Mouse (Mus musculus): ENCODE measurements around the gene Araf. TPM values are rescaled to one million over a fixed set of nuclear protein-coding genes. Genes with fewer than 3 reads are reported as not detected.

The Araf gene
- polyA plus RNA-seq, 1 experiment from 2014 or later = 116 TPM

GRCm38 (mm10) chrX:20861453-20862104 lies 64.0 kb downstream of the Araf start:
- Histone ChIP-seq H3K9me3 (no peaks in the 10 kb centered on the region), H3K4me1 (peaks cover 8% of the 10 kb centered on the region), H3K27ac (no peak overlapping the region), H3K4me3 (no peak overlapping the region), H3K27me3 (no peaks in the 10 kb centered on the region), H3K9ac (no peak overlapping the region), H3K36me3 (peaks cover 21% of the 10 kb centered on the region), H3K4me2 (replicated peaks) (no peak overlapping the region)
- WGBS = 42% methylated on average over 5 of the region's 5 CpGs
- no peak for ATAC-seq (ENCODE audit: low FRiP score, low read depth)

GRCm38 (mm10) chrX:20862105-20863065 lies 64.8 kb downstream of the Araf start:
- peak; percentile 21; the same call in 1 of the 2 replicates for ATAC-seq (ENCODE audit: low FRiP score, low read depth)
- H3K4me2 ChIP-seq (replicated peaks) = 0 out of 2 replicates have a peak overlapping the region, but pooled peaks have one; percentile 27
- no peaks in the 10 kb centered on the region for H3K27me3 ChIP-seq
- H3K9me3 ChIP-seq = no peaks in the 10 kb centered on the region
- no peak overlapping the region for H3K27ac ChIP-seq
- no peak overlapping the region for H3K9ac ChIP-seq
- H3K4me1 ChIP-seq = peaks cover 8% of the 10 kb centered on the region
- WGBS = 42% methylated on average over 25 of the region's 29 CpGs
- peaks cover 14% of the 10 kb centered on the region for H3K36me3 ChIP-seq
- H3K4me3 ChIP-seq = no peak overlapping the region

- peaks cover 3% of the 10 kb centered on the region; the same call in 1 of the 2 replicates for H3K36me3 ChIP-seq
- 86% methylated on average over 9 of the region's 9 CpGs for WGBS
- peaks cover 8% of the 10 kb centered on the region for H3K4me1 ChIP-seq
- H3K9ac ChIP-seq = no peak overlapping the region
- H3K4me3 ChIP-seq = no peak overlapping the region
- H3K9me3 ChIP-seq = no peaks in the 10 kb centered on the region
- no peaks in the 10 kb centered on the region for H3K27me3 ChIP-seq
- ATAC-seq (ENCODE audit: low FRiP score, low read depth) = no peak
- H3K4me2 ChIP-seq (replicated peaks) = no peak overlapping the region
- no peak overlapping the region for H3K27ac ChIP-seq
Measured at GRCm38 (mm10) chrX:20863161-20864101, 65.8 kb downstream of the Araf start.

DNA sequence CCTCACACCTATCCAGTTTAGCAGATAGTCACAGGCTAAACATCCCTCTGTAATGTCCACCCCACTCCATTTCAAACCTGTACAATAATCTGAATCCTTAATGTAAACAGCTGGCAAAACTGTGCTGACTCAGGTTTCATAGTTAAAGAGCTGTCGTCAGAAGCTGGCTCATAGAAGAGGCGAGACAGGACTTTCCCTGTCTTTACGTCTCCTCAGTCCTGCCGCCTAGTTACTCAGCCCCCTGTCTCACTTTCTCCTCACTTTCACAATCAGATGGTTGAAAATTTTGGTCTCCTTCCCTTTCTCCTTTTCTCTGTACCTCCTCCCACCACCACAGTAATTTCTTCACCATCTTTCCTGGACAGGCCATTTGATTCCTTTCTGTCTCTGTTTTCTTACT lies 70.5 kb downstream of the Araf start:
- 48% methylated on average over 4 of the region's 4 CpGs for WGBS
- Histone ChIP-seq H3K4me1 (no peaks in the 10 kb centered on the region), H3K4me3 (no peak overlapping the region), H3K27ac (no peak overlapping the region), H3K9me3 (no peaks in the 10 kb centered on the region), H3K36me3 (no peaks in the 10 kb centered on the region), H3K27me3 (no peaks in the 10 kb centered on the region), H3K4me2 (replicated peaks) (no peak overlapping the region), H3K9ac (no peak overlapping the region)
- no peak for ATAC-seq (ENCODE audit: low FRiP score, low read depth)

DNA sequence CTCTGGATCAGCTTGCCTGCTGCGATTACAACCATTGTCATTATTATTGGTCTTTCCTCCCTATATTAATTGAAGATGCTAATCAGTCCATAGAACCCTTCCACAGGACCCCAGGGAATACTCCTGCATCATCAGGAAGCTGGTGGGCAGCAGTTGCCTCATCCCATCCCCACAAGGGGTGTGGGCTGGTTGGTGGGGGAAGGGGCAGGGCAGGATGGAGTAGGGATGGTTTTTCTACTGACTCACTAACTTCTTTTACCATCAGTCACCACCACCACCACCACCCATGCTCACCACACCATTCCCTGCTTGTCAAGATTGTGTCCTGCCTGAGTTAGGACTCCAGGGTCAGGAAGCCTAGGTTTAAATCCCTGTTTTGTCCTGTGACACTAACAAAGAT lies 71.6 kb downstream of the Araf start:
- no peaks in the 10 kb centered on the region for H3K36me3 ChIP-seq
- H3K27me3 ChIP-seq = no peaks in the 10 kb centered on the region
- no peak overlapping the region for H3K27ac ChIP-seq
- WGBS = 82% methylated on average over 1 of the region's 1 CpGs
- H3K4me2 ChIP-seq (replicated peaks) = no peak overlapping the region
- no peak for ATAC-seq (ENCODE audit: low FRiP score, low read depth)
- H3K9ac ChIP-seq = no peak overlapping the region
- no peaks in the 10 kb centered on the region for H3K9me3 ChIP-seq
- no peak overlapping the region for H3K4me3 ChIP-seq
- H3K4me1 ChIP-seq = no peaks in the 10 kb centered on the region

- Histone ChIP-seq H3K4me2 (replicated peaks) (peak within 1 kb of the TSS; percentile 61), H3K27ac (0 out of 2 replicates have a peak within 1 kb of the TSS, but pooled peaks have one; percentile 15)
- 18% methylated on average over 16 of the region's 18 CpGs for WGBS
Measured at GRCm38 (mm10) chrX:20869962-20870513, 72.4 kb downstream of the Araf start, which contains the start of gene Timp1. Timp1 (plus strand) TSS chrX:20870166.

DNA sequence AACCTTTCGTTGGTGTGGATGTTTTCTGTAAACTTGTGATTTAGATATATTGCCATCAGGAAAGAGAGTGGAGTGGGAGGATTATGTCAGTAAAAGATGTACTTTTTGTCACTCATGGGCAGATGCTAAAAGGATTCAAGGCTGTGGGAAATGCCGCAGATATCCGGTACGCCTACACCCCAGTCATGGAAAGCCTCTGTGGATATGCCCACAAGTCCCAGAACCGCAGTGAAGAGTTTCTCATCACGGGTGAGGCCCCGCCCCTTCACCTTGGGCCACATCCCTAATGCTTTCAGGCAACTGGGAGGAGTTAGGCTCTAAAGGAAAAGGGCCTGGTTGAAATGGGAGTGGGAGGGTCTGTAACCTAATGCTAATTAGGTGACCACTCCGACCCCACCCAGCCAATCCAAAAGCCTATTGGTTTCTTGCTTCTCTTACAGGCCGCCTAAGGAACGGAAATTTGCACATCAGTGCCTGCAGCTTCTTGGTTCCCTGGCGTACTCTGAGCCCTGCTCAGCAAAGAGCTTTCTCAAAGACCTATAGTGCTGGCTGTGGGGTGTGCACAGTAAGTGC lies 75.4 kb downstream of the Araf start:
- no peaks in the 10 kb centered on the region for H3K4me1 ChIP-seq
- H3K4me2 ChIP-seq (replicated peaks) = no peak overlapping the region
- H3K9me3 ChIP-seq = no peaks in the 10 kb centered on the region
- 34% methylated on average over 11 of the region's 11 CpGs for WGBS
- H3K4me3 ChIP-seq = no peak overlapping the region
- H3K27ac ChIP-seq = no peak overlapping the region
- no peaks in the 10 kb centered on the region for H3K36me3 ChIP-seq
- no peak for ATAC-seq (ENCODE audit: low FRiP score, low read depth)
- H3K27me3 ChIP-seq = no peaks in the 10 kb centered on the region
- no peak overlapping the region for H3K9ac ChIP-seq

More at GRCm38 (mm10) chrX:20869962-20870513, 72.4 kb downstream of the Araf start, which contains the start of gene Timp1:
- H3K27me3 ChIP-seq = no peaks in the 10 kb centered on the region
- ATAC-seq (ENCODE audit: low FRiP score, low read depth) = peak; percentile 88
- H3K36me3 ChIP-seq = no peaks in the 10 kb centered on the region
- H3K9ac ChIP-seq = peak within 1 kb of the TSS; percentile 35; the same call in 1 of the 2 replicates
- H3K4me1 ChIP-seq = no peaks in the 10 kb centered on the region
- H3K4me3 ChIP-seq = peak within 1 kb of the TSS; percentile 38
- H3K9me3 ChIP-seq = no peaks in the 10 kb centered on the region

- Histone ChIP-seq H3K4me3 (no peak overlapping the region), H3K4me1 (no peaks in the 10 kb centered on the region), H3K27me3 (no peaks in the 10 kb centered on the region), H3K4me2 (replicated peaks) (no peak overlapping the region), H3K9ac (no peak overlapping the region), H3K36me3 (no peaks in the 10 kb centered on the region), H3K27ac (no peak overlapping the region), H3K9me3 (no peaks in the 10 kb centered on the region)
- WGBS = 63% methylated on average over 3 of the region's 3 CpGs
- no peak for ATAC-seq (ENCODE audit: low FRiP score, low read depth)
Measured at GRCm38 (mm10) chrX:20875241-20875640, 77.6 kb downstream of the Araf start.

DNA sequence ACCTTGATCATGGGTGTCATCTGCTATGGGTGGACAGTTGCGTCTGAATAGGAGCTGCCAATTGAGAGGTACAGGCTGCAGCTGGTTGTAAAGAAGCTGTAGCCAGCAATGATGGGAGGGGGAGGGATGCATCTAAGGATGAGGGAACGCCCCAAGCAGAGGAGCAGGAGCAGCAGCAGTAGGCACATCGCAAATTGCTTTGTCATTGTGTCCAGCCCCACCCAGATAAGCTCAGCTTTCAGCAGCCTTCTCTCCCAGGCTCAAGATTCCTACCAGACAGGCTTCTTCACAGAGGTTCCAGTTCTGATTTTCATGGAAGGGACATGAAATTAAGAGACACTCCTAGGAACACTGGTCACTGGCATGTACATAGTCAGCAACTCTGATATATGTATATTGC lies 112.5 kb downstream of the Araf start:
- Histone ChIP-seq H3K27me3 (no peaks in the 10 kb centered on the region), H3K4me1 (no peaks in the 10 kb centered on the region), H3K9me3 (no peaks in the 10 kb centered on the region), H3K9ac (no peak overlapping the region), H3K27ac (no peak overlapping the region), H3K36me3 (no peaks in the 10 kb centered on the region), H3K4me3 (no peak overlapping the region), H3K4me2 (replicated peaks) (no peak overlapping the region)
- WGBS = 25% methylated on average over 3 of the region's 3 CpGs
- no peak for ATAC-seq (ENCODE audit: low FRiP score, low read depth)
